Mouse (Mus musculus) small intestine, adult 2 months (tissue): ENCODE measurements at regions not wholly inside any gene's neighbourhood (a gene's known extent, or its start where the extent isn't known, plus 50 kb on each side); places are given as distances from the start of the nearest gene placed in this dataset.

Experiments
- CTCF ChIP-seq: fragments of 200-500 bp; IDR thresholded peaks from 2 replicates; pipeline ENCODE4 v1.5.1; 2012; ENCODE audit warnings: low read depth, mild to moderate bottlenecking, control low read depth, inconsistent platforms, low read length, moderate library complexity, mixed read lengths; ENCODE audit not compliant: insufficient replicate concordance, insufficient read length; ENCODE audit errors: extremely low read depth
- POLR2A ChIP-seq: fragments of 200-500 bp; IDR thresholded peaks from 2 replicates; pipeline ENCODE4 v1.6.1; 2012; ENCODE audit warnings: low read depth, mild to moderate bottlenecking, control low read depth, inconsistent platforms, low read length, moderate library complexity

- TF ChIP-seq CTCF (no peak), POLR2A (no peak)
Observed at GRCm38 (mm10) chr5:88835053-88835452, 51.6 kb upstream of the Slc4a4 start.
